Mouse (Mus musculus): Measurements from ENCODE around the gene Ap5b1.

DNA sequence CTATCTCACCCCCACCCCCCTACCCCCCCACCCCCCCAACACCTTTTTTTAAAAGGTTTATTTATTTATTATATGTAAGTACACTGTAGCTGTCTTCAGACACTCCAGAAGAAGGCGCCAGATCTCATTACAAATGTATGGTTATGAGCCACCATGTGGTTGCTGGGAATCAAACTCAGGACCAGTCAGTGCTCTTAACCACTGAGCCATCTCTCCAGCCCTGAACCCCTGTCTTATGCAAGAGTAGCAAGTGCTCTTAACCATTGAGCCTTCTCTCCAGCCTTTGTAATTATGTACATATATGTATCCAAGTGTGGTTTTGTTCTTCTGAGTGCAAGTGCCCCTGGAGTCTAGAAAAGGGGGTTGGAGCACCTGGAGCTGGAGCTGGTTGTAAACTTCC, 44.1 kb downstream of the Ap5b1 start:
- TF ChIP-seq GATA1 (IDR thresholded peaks at IDR 0.05; ENCODE audit: borderline replicate concordance, low read length) (no peak), FLI1 (IDR thresholded peaks at IDR 0.05; ENCODE audit: low read length) (no peak)
